Mouse (Mus musculus) forebrain, embryonic 12.5 days (tissue): ENCODE measurements around the gene Trim14. TPM values are rescaled to one million over a fixed set of nuclear protein-coding genes. Genes with fewer than 3 reads are reported as not detected.
A peak's percentile ranks its signal among the peaks of the same experiment; 100 is the strongest.

Experiments used
- ATAC-seq: fragments of 200-750 bp; cut with Nextera tagmentation; 2 replicates; pipeline ENCODE4 v1.8.0; 2017; ENCODE audit warnings: moderate TSS enrichment; ENCODE audit not compliant: low FRiP score
- H3K27ac ChIP-seq: fragments of 300-500 bp; sonication (generic); 2 replicates; pipeline ENCODE4 v1.5.1; 2016; ENCODE audit warnings: mild to moderate bottlenecking
- H3K27me3 ChIP-seq: fragments of 300-500 bp; sonication (generic); 2 replicates; pipeline ENCODE4 v1.6.1; 2016; ENCODE audit warnings: mild to moderate bottlenecking
- H3K36me3 ChIP-seq: fragments of 300-500 bp; sonication (generic); replicated peaks from 2 replicates; pipeline ENCODE4 v1.6.1; 2016; ENCODE audit warnings: mild to moderate bottlenecking
- H3K4me1 ChIP-seq: fragments of 300-500 bp; sonication (generic); 2 replicates; pipeline ENCODE4 v1.6.1; 2016
- H3K4me2 ChIP-seq: fragments of 300-500 bp; sonication (generic); 2 replicates; pipeline ENCODE4 v1.6.1; 2016; ENCODE audit warnings: mild to moderate bottlenecking, moderate library complexity
- H3K4me3 ChIP-seq: fragments of 300-500 bp; sonication (generic); replicated peaks from 2 replicates; pipeline ENCODE4 v1.5.1; 2016; ENCODE audit warnings: mild to moderate bottlenecking
- H3K9ac ChIP-seq: fragments of 300-500 bp; sonication (generic); 2 replicates; pipeline ENCODE4 v1.6.1; 2016; ENCODE audit warnings: mild to moderate bottlenecking
- H3K9me3 ChIP-seq: fragments of 300-500 bp; sonication (generic); 2 replicates; pipeline ENCODE4 v1.6.1; 2016
- WGBS: fragments of 180-500 bp; shearing (Covaris S2); methylation state at CpG from one replicate; pipeline ENCODE4 v1.1.7; 2016; 5-methylcytosine and 5-hydroxymethylcytosine counted together
- polyA plus RNA-seq: library from polyadenylated mRNA; unstranded; fragments of >200 nt; fragmentation: Nextera tagmentation; extraction: Ambion mirVana; gene quantifications from 2 replicates; pipeline ENCODE4 v1.2.1, GENCODE M21; 2016

Gene Trim14
- polyA plus RNA-seq, 1 experiment from 2014 or later: 1.7 TPM

- WGBS: 39% methylated on average over 13 of the region's 13 CpGs
- no peak for ATAC-seq
- peaks cover 34% of the 10 kb centered on the region for H3K4me1 ChIP-seq
Measured at GRCm38 (mm10) chr4:46452855-46453719, 82.9 kb downstream of the Trim14 start.

GRCm38 (mm10) chr4:46452481-46452850 is 83.5 kb downstream of the Trim14 start:
- Histone ChIP-seq H3K36me3 (no peaks in the 10 kb centered on the region), H3K27ac (peak overlapping the region; percentile 99), H3K4me1 (peaks cover 34% of the 10 kb centered on the region), H3K4me2 (peak overlapping the region; percentile 87), H3K27me3 (0 out of 2 replicates have a peak, but pooled peaks cover 4% of the 10 kb centered on the region), H3K9ac (peak overlapping the region; percentile 99), H3K9me3 (no peaks in the 10 kb centered on the region), H3K4me3 (peak overlapping the region; percentile 90)
- peak; percentile 18 for ATAC-seq
- WGBS: under 1% methylated on average over 19 of the region's 19 CpGs

More at GRCm38 (mm10) chr4:46452855-46453719, 82.9 kb downstream of the Trim14 start:
- H3K4me3 ChIP-seq: peak overlapping the region; percentile 90
- H3K27ac ChIP-seq: peak overlapping the region; percentile 99
- peak overlapping the region; percentile 99 for H3K9ac ChIP-seq
- H3K27me3 ChIP-seq: 0 out of 2 replicates have a peak, but pooled peaks cover 4% of the 10 kb centered on the region
- no peaks in the 10 kb centered on the region for H3K9me3 ChIP-seq
- no peaks in the 10 kb centered on the region for H3K36me3 ChIP-seq
- peak overlapping the region; percentile 87 for H3K4me2 ChIP-seq

DNA sequence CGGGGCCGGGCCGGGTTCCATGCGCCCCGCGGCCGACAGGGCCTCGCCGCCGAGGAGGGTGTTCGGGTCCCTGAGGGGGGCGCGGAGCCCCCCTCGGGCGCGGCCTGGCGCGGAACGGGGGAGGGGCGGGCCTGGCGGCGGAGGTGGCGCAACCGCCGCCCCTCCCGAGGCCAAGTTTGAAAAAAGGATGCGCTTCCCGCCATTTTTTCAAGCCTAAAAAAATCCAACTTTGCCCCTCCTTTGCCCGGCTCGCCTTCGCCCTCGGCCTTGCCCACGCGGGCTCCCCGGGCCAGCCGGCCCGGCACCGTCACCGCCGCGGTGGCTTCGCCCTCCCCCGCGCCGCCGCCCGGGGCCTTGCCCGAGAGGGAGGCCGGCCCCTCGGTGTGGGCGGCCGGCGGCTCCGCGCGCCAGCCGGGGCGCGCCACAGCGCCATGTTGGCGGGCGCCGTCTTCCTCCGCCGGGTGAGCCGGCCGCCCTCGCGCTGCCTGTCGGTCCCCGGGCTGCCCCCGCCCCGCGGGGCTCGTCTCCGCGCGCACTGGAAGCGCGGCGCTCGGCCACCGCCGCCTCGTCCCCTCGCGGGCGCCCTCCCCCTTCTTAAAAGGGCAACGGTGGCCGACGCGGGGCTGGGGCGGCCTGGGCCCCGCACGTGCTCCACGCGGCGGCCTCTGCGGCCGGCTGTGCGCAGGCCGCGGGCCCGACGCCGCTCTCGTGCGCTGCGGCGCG is 84.0 kb downstream of the Trim14 start:
- Histone ChIP-seq H3K27me3 (0 out of 2 replicates have a peak, but pooled peaks cover 4% of the 10 kb centered on the region), H3K4me2 (peak overlapping the region; percentile 87), H3K9ac (peak overlapping the region; percentile 99), H3K4me1 (peaks cover 34% of the 10 kb centered on the region), H3K27ac (peak overlapping the region; percentile 99), H3K9me3 (no peaks in the 10 kb centered on the region), H3K36me3 (no peaks in the 10 kb centered on the region), H3K4me3 (peak overlapping the region; percentile 90)
- ATAC-seq: peak; percentile 60
- WGBS: 1% methylated on average over 65 of the region's 111 CpGs

DNA sequence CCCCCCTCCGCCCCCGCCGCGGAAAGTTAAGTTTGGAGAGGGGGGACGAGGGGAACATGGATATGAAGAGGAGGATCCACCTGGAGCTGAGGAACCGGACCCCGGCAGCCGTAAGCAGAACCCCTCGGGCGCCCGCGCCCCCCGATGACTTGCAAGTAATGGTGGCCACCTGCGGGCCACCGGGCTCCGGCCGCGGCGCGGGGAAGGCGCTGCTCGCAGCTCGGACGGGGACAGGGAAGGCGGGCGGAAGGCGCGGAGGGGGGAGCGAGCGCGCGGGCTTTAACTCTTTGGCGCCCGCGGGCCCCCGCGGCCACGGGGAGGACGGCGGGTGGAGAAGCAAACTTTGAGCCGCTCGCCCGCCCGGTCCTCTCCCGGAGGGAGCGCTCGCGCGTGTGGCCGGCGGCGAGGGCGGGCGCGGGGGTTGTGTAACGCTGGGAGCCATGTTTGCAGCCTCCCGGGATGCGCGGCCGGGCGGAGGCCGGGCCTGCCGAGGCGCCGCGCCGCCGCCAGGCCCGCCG is 84.6 kb downstream of the Trim14 start:
- Histone ChIP-seq H3K9me3 (no peaks in the 10 kb centered on the region), H3K4me1 (peaks cover 34% of the 10 kb centered on the region), H3K36me3 (no peaks in the 10 kb centered on the region), H3K27ac (peak overlapping the region; percentile 99), H3K4me2 (peak overlapping the region; percentile 87), H3K27me3 (0 out of 2 replicates have a peak, but pooled peaks cover 4% of the 10 kb centered on the region), H3K9ac (peak overlapping the region; percentile 99), H3K4me3 (peak overlapping the region; percentile 90)
- under 1% methylated on average over 56 of the region's 70 CpGs for WGBS
- peak; percentile 55 for ATAC-seq

- Histone ChIP-seq H3K4me2 (peak within 1 kb of the TSS; percentile 87), H3K4me1 (peaks cover 34% of the 10 kb centered on the region), H3K9ac (peak within 1 kb of the TSS; percentile 99), H3K27ac (peak within 1 kb of the TSS; percentile 99), H3K4me3 (peak within 1 kb of the TSS; percentile 90), H3K36me3 (no peaks in the 10 kb centered on the region), H3K27me3 (0 out of 2 replicates have a peak, but pooled peaks cover 4% of the 10 kb centered on the region), H3K9me3 (no peaks in the 10 kb centered on the region)
- ATAC-seq: peak; percentile 96
- WGBS: under 1% methylated on average over 54 of the region's 66 CpGs
Measured at GRCm38 (mm10) chr4:46450519-46451131, 85.3 kb downstream of the Trim14 start, which contains the start of gene Anp32b. Gene Anp32b (plus strand): TSS chr4:46450902.

DNA sequence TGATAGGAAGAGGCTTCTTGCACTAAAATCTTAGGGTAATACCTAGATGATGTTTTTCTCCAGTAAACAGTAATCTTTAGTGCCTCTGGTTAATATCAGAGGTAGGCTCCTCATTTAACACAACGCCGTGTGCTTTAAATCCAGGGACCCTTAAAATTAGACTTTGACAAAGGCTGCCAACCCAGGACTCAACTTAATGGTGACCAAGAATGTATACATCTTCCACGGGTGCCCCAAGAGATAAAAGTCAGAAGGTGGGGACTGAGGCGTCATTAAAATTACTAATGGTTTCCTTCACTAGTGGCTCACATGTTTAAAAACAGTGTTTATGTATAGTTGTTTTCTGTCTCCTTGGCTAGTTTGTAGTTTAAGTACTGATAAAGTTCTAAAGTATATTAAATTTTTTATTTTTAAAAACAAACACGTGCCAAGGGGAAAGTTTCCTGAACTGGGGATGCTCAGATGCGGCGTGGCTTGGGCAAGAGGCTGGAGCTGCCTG is 85.9 kb downstream of the Trim14 start:
- Histone ChIP-seq H3K9ac (peak overlapping the region; percentile 99), H3K36me3 (no peaks in the 10 kb centered on the region), H3K4me3 (peak overlapping the region; percentile 90), H3K27me3 (0 out of 2 replicates have a peak, but pooled peaks cover 4% of the 10 kb centered on the region), H3K9me3 (no peaks in the 10 kb centered on the region), H3K4me1 (peaks cover 29% of the 10 kb centered on the region), H3K4me2 (peak overlapping the region; percentile 87), H3K27ac (peak overlapping the region; percentile 99)
- 30% methylated on average over 7 of the region's 7 CpGs for WGBS
- no peak for ATAC-seq

DNA sequence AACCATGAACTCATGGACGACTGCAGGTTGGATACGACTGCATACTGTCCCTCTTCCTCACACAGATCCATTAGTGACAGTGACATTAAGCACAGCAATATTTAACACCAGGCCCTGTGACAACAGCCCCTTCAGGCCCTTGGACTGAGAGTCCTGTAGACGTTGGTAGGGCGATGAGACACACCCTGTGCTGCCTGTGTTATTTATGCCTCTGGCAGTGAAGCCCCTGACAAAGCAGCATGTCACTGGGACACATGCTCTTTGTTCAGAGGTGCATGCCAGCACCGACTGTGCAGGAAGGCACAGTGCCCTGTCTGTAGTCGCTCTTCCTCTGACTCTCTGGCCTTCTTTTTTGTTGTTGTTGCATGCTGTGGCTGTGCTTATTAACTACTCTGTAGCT is 87.1 kb downstream of the Trim14 start:
- ATAC-seq: no peak
- no peak overlapping the region for H3K9ac ChIP-seq
- WGBS: 53% methylated on average over 6 of the region's 6 CpGs

GRCm38 (mm10) chr4:46447461-46447860 is 88.5 kb downstream of the Trim14 start:
- H3K27ac ChIP-seq: no peak overlapping the region
- peaks cover 6% of the 10 kb centered on the region for H3K4me1 ChIP-seq
- H3K9ac ChIP-seq: no peak overlapping the region
- ATAC-seq: no peak
- no peak overlapping the region for H3K4me2 ChIP-seq
- 59% methylated on average over 1 of the region's 1 CpGs for WGBS
- H3K4me3 ChIP-seq: no peak overlapping the region
- H3K36me3 ChIP-seq: no peaks in the 10 kb centered on the region
- H3K9me3 ChIP-seq: no peaks in the 10 kb centered on the region
- 0 out of 2 replicates have a peak, but pooled peaks cover 4% of the 10 kb centered on the region for H3K27me3 ChIP-seq

More for the DNA sequence above, 87.1 kb downstream of the Trim14 start:
- 0 out of 2 replicates have a peak, but pooled peaks cover 4% of the 10 kb centered on the region for H3K27me3 ChIP-seq
- no peak overlapping the region for H3K4me3 ChIP-seq
- H3K27ac ChIP-seq: no peak overlapping the region
- H3K4me1 ChIP-seq: peaks cover 20% of the 10 kb centered on the region
- H3K36me3 ChIP-seq: no peaks in the 10 kb centered on the region
- no peaks in the 10 kb centered on the region for H3K9me3 ChIP-seq
- H3K4me2 ChIP-seq: no peak overlapping the region

DNA sequence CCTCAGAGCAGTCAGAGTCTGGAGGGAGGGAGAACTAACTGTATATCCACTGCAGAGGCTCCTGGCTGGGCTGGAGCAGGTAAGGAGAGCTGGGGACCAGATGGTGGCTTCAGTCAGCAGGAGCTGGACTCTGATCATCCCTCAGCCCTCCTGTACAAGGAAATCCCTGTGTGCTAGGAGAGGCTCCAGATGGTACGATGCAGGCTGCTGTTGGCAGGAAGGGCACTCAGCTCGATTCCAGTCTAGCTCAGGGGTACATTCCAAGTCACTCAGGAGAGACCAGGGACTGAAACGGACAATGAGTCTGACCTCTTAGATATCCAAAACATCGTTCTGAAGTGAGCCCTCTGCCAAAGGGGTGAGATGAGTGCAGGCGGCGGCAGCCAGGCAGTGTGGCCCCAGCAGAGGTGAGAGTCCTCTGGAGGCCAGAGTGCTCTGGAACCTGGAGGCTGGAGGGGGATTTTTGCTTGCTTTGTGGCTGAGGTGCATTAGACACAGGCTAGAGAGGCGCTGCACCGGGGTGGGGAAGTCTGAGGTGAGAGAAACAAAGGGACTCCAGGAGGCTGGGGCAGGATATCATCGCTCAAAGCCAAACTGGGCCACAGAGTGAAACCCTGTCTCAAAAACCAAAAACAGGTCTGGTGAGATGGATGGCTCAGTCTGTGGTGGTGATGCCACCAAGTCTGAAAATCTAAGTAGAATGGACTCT is 90.5 kb downstream of the Trim14 start:
- Histone ChIP-seq H3K4me3 (no peak overlapping the region), H3K27ac (no peak overlapping the region), H3K9ac (no peak overlapping the region), H3K27me3 (0 out of 2 replicates have a peak, but pooled peaks cover 4% of the 10 kb centered on the region), H3K9me3 (no peaks in the 10 kb centered on the region), H3K4me2 (no peak overlapping the region), H3K36me3 (no peaks in the 10 kb centered on the region), H3K4me1 (0 out of 2 replicates have a peak, but pooled peaks cover 4% of the 10 kb centered on the region)
- no peak for ATAC-seq
- 49% methylated on average over 9 of the region's 9 CpGs for WGBS
